Mouse (Mus musculus) hindbrain, embryonic 16.5 days (tissue): ENCODE measurements around the gene Rangrf. TPM values are rescaled to one million over a fixed set of nuclear protein-coding genes. Genes with fewer than 3 reads are reported as not detected.

ENCODE experiments used
- microRNA-seq: library from miRNA; unstranded; fragments of <30 nt; microRNA quantifications from one replicate; pipeline ENCODE4, GENCODE M21; 2017
- polyA plus RNA-seq: library from polyadenylated mRNA; unstranded; fragments of >200 nt; fragmentation: Nextera tagmentation; extraction: Ambion mirVana; gene quantifications from 2 replicates; pipeline ENCODE4 v1.2.1, GENCODE M21; 2015

Gene Rangrf
- polyA plus RNA-seq, 1 experiment from 2014 or later, result 36.9 TPM

Small RNA genes lying within 50 kb of the gene (microRNA-seq; reads per million reads assigned to microRNA genes)
- 7.9 reads per million, percentile 24 among the genes with 10 or more reads in this experiment for gene Mir3062

Other genes with a start within 250 kb of the Rangrf start
- 109 and 112 TPM in 2 replicates for gene Ndel1, start 103.3 kb downstream of the Rangrf start, polyA plus RNA-seq
- 0.04 TPM in 1 of 2 replicates, not detected in the other for gene Rnf222, start 86.6 kb downstream of the Rangrf start, polyA plus RNA-seq
- 487 and 500 TPM in 2 replicates for gene Rpl26, start 73.6 kb downstream of the Rangrf start, polyA plus RNA-seq
- 0.34 and 0.67 TPM in 2 replicates for gene Odf4, start 48.1 kb downstream of the Rangrf start, polyA plus RNA-seq
- gene Arhgef15, start 17.7 kb downstream of the Rangrf start, polyA plus RNA-seq, result 27.2 and 33.9 TPM in 2 replicates
- 2.3 and 3.4 TPM in 2 replicates for gene Slc25a35, start 7.1 kb downstream of the Rangrf start, polyA plus RNA-seq
- 12.9 and 16.4 TPM in 2 replicates for gene Pfas, start 33.3 kb upstream of the Rangrf start, polyA plus RNA-seq
- gene Ctc1, start 40.7 kb upstream of the Rangrf start, polyA plus RNA-seq, result 62.9 and 66.0 TPM in 2 replicates
- gene Aurkb, start 70.5 kb upstream of the Rangrf start, polyA plus RNA-seq, result 26.9 and 32.2 TPM in 2 replicates
- 18.1 and 20.9 TPM in 2 replicates for gene Borcs6, start 84.5 kb upstream of the Rangrf start, polyA plus RNA-seq
- gene Tmem107, start 95.6 kb upstream of the Rangrf start, polyA plus RNA-seq, result 38.6 and 42.6 TPM in 2 replicates
- gene Vamp2, start 113.3 kb upstream of the Rangrf start, polyA plus RNA-seq, result 402 and 475 TPM in 2 replicates
- 11.1 and 11.2 TPM in 2 replicates for gene Per1, start 120.0 kb upstream of the Rangrf start, polyA plus RNA-seq
- gene Hes7, start 145.2 kb upstream of the Rangrf start, polyA plus RNA-seq, result 1.4 and 1.8 TPM in 2 replicates
- gene 9130213A22Rik, start 147.4 kb upstream of the Rangrf start, polyA plus RNA-seq, result 0.94 and 1.2 TPM in 2 replicates
- gene Aloxe3, start 150.7 kb upstream of the Rangrf start, polyA plus RNA-seq, result 8.1 and 8.5 TPM in 2 replicates
- 0.65 and 0.95 TPM in 2 replicates for gene Alox12b, start 181.8 kb upstream of the Rangrf start, polyA plus RNA-seq
- gene Alox8, start 222.7 kb upstream of the Rangrf start, polyA plus RNA-seq, result 0.73 and 0.84 TPM in 2 replicates